Mouse (Mus musculus) brain, embryonic 14.5 days (tissue): ENCODE measurements at regions not wholly inside any gene's neighbourhood (a gene's known extent, or its start where the extent isn't known, plus 50 kb on each side); places are given as distances from the start of the nearest gene placed in this dataset.
"Not testable (repeated sequence)": the region's sequence is repeated elsewhere in the genome, so short reads cannot be mapped to it uniquely, and the experiment has no call there.

ENCODE experiments used
- DNase-seq: peaks from one replicate; pipeline ENCODE4 v3.0.0-alpha.2; 2011; ENCODE audit warnings: low read depth
- CTCF ChIP-seq: fragments of 200-500 bp; IDR thresholded peaks from 2 replicates; pipeline ENCODE4 v1.5.1; 2012; ENCODE audit warnings: inconsistent platforms, mild to moderate bottlenecking, moderate library complexity, borderline replicate concordance; ENCODE audit not compliant: insufficient read depth, insufficient read length; ENCODE audit errors: extremely low read depth
- POLR2A ChIP-seq: fragments of 200-500 bp; IDR thresholded peaks from 2 replicates; pipeline ENCODE4 v1.6.1; 2012; ENCODE audit warnings: mild to moderate bottlenecking, inconsistent platforms, borderline replicate concordance; ENCODE audit not compliant: poor library complexity, insufficient read depth, insufficient read length, severe bottlenecking; ENCODE audit errors: extremely low read depth

- DNase-seq: no peak
- TF ChIP-seq POLR2A (no peak), CTCF (no peak)
Measured at GRCm38 (mm10) chr14:54148121-54148520, 105.8 kb downstream of the Dad1 start.

DNA sequence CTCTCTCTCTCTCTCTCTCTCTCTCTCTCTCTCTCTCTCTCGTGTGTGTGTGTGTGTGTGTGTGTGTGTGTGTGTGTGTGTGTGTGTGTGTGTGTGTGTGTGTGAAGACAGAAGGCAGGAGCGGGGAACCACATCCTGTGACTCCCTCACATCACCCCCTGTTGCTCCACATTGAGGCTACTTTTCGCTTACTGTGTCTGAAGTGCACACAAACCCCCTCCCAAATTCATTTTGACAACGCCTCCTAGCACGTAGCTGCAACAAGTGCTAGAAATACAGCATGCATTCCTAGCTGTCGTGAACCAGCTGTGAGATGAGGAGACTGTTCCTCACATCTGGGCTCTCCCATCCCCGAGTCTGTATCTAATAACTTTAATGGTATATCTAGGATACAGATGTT lies 106.4 kb downstream of the Dad1 start:
- no peak for DNase-seq
- TF ChIP-seq POLR2A (no peak), CTCF (no peak)

GRCm38 (mm10) chr14:54145743-54146741 lies 107.9 kb downstream of the Dad1 start:
- peak; percentile 53 for DNase-seq

GRCm38 (mm10) chr14:54143828-54144227 lies 110.1 kb downstream of the Dad1 start:
- peak; percentile 80 for DNase-seq
- no peak for TF ChIP-seq CTCF

More at GRCm38 (mm10) chr14:54145743-54146741, 107.9 kb downstream of the Dad1 start:
- TF ChIP-seq CTCF: no peak
- no peak for TF ChIP-seq POLR2A

GRCm38 (mm10) chr14:54138288-54138687 lies 115.6 kb downstream of the Dad1 start:
- DNase-seq: no peak
- TF ChIP-seq CTCF (no peak), POLR2A (no peak)

DNA sequence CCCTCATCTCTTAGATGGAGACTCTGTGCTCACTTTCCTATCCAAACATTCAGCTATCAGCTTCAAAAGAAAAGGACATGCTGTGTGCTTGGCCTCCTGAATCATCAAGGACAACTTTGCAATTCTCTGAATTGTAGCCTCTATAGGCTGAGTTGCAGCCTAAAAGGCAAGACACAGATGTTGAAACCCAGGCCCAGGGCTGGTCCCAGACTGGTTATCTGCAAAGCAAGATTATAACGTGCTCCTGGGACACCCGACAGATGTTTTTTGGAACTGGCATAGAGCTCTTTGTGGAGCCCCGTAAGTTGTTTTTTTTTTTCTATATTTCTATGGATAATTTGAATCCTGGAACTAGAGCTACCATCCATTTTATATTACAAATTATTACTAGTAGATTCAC lies 117.4 kb downstream of the Dad1 start:
- DNase-seq: no peak
- TF ChIP-seq POLR2A (no peak), CTCF (no peak)

- TF ChIP-seq POLR2A (no peak), CTCF (no peak)
- no peak for DNase-seq
Measured at GRCm38 (mm10) chr14:54128334-54128733, 125.6 kb downstream of the Dad1 start.

GRCm38 (mm10) chr14:54125510-54125909 lies 128.4 kb downstream of the Dad1 start:
- peak; percentile 41 for DNase-seq
- TF ChIP-seq POLR2A: no peak
- TF ChIP-seq CTCF: no peak

DNA sequence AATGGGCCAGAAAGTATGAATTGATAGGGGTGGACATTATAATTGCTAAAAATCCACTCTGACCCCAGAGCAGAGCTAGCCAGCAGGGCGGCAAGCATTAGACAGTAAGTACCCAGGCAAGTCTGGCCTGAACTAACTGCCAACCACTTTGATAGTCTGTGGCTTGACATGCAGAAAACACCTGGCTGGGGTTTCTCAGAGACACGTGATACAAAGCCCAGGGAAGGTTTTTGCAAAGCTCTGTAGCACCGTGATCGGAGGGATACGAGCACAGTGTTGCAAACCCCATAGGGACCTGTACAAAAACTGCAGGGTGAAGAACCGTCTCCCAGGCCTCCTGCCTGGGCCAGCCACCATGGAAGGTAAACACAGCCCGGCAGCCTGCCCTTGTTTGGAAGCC lies 131.9 kb downstream of the Dad1 start:
- no peak for DNase-seq
- TF ChIP-seq CTCF (no peak), POLR2A (no peak)

DNA sequence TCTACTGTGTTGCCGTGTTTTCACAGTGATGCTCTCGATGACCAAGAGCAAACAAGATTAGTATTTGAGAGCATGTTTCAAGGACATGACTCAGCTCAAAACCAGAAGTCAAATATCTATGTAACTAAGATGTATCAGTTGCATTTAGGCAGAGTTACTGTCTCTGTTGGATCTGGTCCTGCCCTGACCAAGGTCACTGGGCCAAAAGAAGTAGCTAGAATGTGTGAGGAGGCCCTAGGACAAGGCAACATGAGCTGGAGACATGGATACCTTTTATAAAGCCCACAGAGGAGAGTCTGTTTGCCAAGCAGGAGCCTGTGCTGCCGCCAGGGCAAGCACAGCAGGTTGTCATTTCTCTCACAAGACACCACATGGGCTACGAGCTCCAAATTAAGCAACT lies 132.6 kb downstream of the Dad1 start:
- DNase-seq: no peak
- TF ChIP-seq POLR2A: no peak
- TF ChIP-seq CTCF: no peak

DNA sequence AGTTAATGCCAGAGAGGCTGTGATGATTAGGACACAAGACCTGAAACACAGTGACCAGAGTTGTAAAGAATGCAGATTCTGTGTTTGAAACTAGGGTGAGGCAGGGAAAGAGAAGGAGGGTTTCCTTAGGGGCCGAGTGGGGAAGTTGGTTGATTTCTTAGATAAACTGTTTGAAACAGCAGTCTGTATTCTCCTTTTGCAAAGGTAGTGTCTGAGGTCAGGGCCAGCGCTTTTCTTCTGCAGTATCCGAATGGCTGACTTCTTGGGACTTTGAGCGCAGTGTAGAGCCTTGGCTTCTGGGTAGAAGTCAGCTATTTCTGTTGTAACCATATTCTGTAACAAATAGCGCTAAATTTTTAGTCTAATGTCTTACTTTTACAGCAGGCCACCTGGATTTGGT lies 133.7 kb downstream of the Dad1 start:
- DNase-seq: no peak
- TF ChIP-seq CTCF (no peak), POLR2A (no peak)

- DNase-seq: not testable (repeated sequence)
Measured at GRCm38 (mm10) chr14:54117607-54118006, 136.3 kb downstream of the Dad1 start.
